Mouse (Mus musculus) Patski (cell line): Measurements from ENCODE around the gene Nat8f4. TPM values are rescaled to one million over a fixed set of nuclear protein-coding genes. Genes with fewer than 3 reads are reported as not detected.
"Not testable (repeated sequence)": the region's sequence is repeated elsewhere in the genome, so short reads cannot be mapped to it uniquely, and the experiment has no call there.

Experiments
- ATAC-seq: fragments of 100-300 bp; one replicate; pipeline ENCODE4 v1.8.0; 2021
- CTCF ChIA-PET: fragments of 350-600 bp; sonication (Branson Sonifier 250); formaldehyde crosslinking; loops from one replicate; lab custom pipeline; 2022; ENCODE audit warnings: inconsistent platforms; lab: Charles Lee
- POLR2A ChIA-PET: fragments of 350-600 bp; sonication (Branson Sonifier 250); formaldehyde crosslinking; loops from one replicate; lab custom pipeline; 2022; ENCODE audit warnings: antibody characterized with exemption, inconsistent platforms; lab: Charles Lee
- DNase-seq: peaks from one replicate; pipeline ENCODE4 v3.0.0-alpha.2; 2011; ENCODE audit warnings: low read depth, low spot score
- H3K27me3 ChIP-seq: fragments of 371-371 bp; one replicate; pipeline ENCODE4 v1.5.1; 2021
- CTCF ChIP-seq: fragments of 100-300 bp; IDR thresholded peaks from one replicate; pipeline ENCODE4 v1.5.1; 2021
- in situ Hi-C: fragments of 300-500 bp; cut with MboI; formaldehyde crosslinking; loops from 3 replicates; pipeline ENCODE4 v1.11.1; 2018; ENCODE audit warnings: low pct_unique_long_range_greater_than_20kb, mixed read lengths
- polyA plus RNA-seq: library from polyadenylated mRNA; unstranded; gene quantifications from one replicate; pipeline ENCODE4 v1.2.3, GENCODE M21; 2021

Nat8f4 gene
- polyA plus RNA-seq, 1 experiment from 2014 or later: 0.27 TPM

- CTCF ChIA-PET: no interaction called here
- POLR2A ChIA-PET: no interaction called here
- DNase-seq (no peak), ATAC-seq (no peak)
- no peak for TF ChIP-seq CTCF
- in situ Hi-C loops: no loop called here
- no peaks in the 10 kb centered on the region for H3K27me3 ChIP-seq
Observed at GRCm38 (mm10) chr6:85902303-85902702, 2.4 kb downstream of the Nat8f4 start.

- CTCF ChIA-PET, POLR2A ChIA-PET, DNase-seq, in situ Hi-C loops, ATAC-seq, H3K27me3 ChIP-seq: not testable (repeated sequence)
Observed at GRCm38 (mm10) chr6:85898596-85899475, 5.8 kb downstream of the Nat8f4 start.

- ATAC-seq, POLR2A ChIA-PET, in situ Hi-C loops, DNase-seq, H3K27me3 ChIP-seq: not testable (repeated sequence)
- CTCF ChIA-PET: interaction anchor here (1.3 kb wide), 1 partner anchor 10 kb away, joined by 3 read pairs; no protein-coding TSS in a partner anchor
- peak; percentile 50 for TF ChIP-seq CTCF
Observed at GRCm38 (mm10) chr6:85895061-85895648, 9.5 kb downstream of the Nat8f4 start.

GRCm38 (mm10) chr6:85888961-85889360, 15.7 kb downstream of the Nat8f4 start:
- POLR2A ChIA-PET: no interaction called here
- no peak for ATAC-seq
- no peak for TF ChIP-seq CTCF
- in situ Hi-C loops: no loop called here
- CTCF ChIA-PET: no interaction called here
- no peak for DNase-seq
- peaks cover 32% of the 10 kb centered on the region for H3K27me3 ChIP-seq

- POLR2A ChIA-PET: no interaction called here
- peaks cover 32% of the 10 kb centered on the region for H3K27me3 ChIP-seq
- ATAC-seq (no peak), DNase-seq (no peak)
- in situ Hi-C loops: no loop called here
- CTCF ChIA-PET: no interaction called here
- no peak for TF ChIP-seq CTCF
Observed at GRCm38 (mm10) chr6:85884311-85884710, 20.4 kb downstream of the Nat8f4 start.

GRCm38 (mm10) chr6:85883246-85883645, 21.4 kb downstream of the Nat8f4 start:
- POLR2A ChIA-PET, DNase-seq, CTCF ChIA-PET, in situ Hi-C loops, ATAC-seq: not testable (repeated sequence)
- peaks cover 28% of the 10 kb centered on the region for H3K27me3 ChIP-seq

GRCm38 (mm10) chr6:85869006-85869405, 35.7 kb downstream of the Nat8f4 start, which contains the start of gene Nat8f2:
Gene Nat8f2, minus strand, starts transcription at chr6:85869158.
- peaks cover 15% of the 10 kb centered on the region for H3K27me3 ChIP-seq
- ATAC-seq, in situ Hi-C loops, DNase-seq, CTCF ChIA-PET, POLR2A ChIA-PET: not testable (repeated sequence)

- DNase-seq (no peak), ATAC-seq (no peak)
- H3K27me3 ChIP-seq: peaks cover 15% of the 10 kb centered on the region
- POLR2A ChIA-PET: no interaction called here
- no peak for TF ChIP-seq CTCF
- CTCF ChIA-PET: no interaction called here
- in situ Hi-C loops: no loop called here
Observed at GRCm38 (mm10) chr6:85867726-85868690, 36.7 kb downstream of the Nat8f4 start.

- POLR2A ChIA-PET, in situ Hi-C loops, ATAC-seq, DNase-seq, CTCF ChIA-PET: not testable (repeated sequence)
- peaks cover 19% of the 10 kb centered on the region for H3K27me3 ChIP-seq
Observed at GRCm38 (mm10) chr6:85866995-85867394, 37.7 kb downstream of the Nat8f4 start.

GRCm38 (mm10) chr6:85866166-85866565, 38.5 kb downstream of the Nat8f4 start:
- H3K27me3 ChIP-seq: peaks cover 19% of the 10 kb centered on the region
- CTCF ChIA-PET, ATAC-seq, in situ Hi-C loops, DNase-seq, POLR2A ChIA-PET: not testable (repeated sequence)

GRCm38 (mm10) chr6:85864900-85865639, 39.6 kb downstream of the Nat8f4 start:
- POLR2A ChIA-PET, ATAC-seq, DNase-seq, CTCF ChIA-PET, in situ Hi-C loops: not testable (repeated sequence)
- H3K27me3 ChIP-seq: peaks cover 19% of the 10 kb centered on the region
